Mouse (Mus musculus): ENCODE results near the gene Daw1. TPM values are rescaled to one million over a fixed set of nuclear protein-coding genes. Genes with fewer than 3 reads are reported as not detected.
A peak's percentile ranks its signal among the peaks of the same experiment; 100 is the strongest.

Daw1 gene
- total RNA-seq, 2 experiments from 2014 or later, result 0.32 to 0.39 TPM

- intact Hi-C loops (cut with DNase I), result no loop called here
- no peak for DNase-seq (ENCODE audit: low spot score in 2 of 2)
Observed at GRCm38 (mm10) chr1:83179531-83179930, 20.0 kb downstream of the Daw1 start.

- DNase-seq (ENCODE audit: low spot score in 2 of 2), result peak; percentile 32 to 54
- intact Hi-C loops (cut with DNase I), result loop anchor here (1.0 to 10.0 kb wide), 3 partner anchors 536 to 1513 kb away; partner anchors contain the start of gene Dner
Observed at GRCm38 (mm10) chr1:83181418-83181817, 21.9 kb downstream of the Daw1 start.

GRCm38 (mm10) chr1:83187154-83187553 is 27.6 kb downstream of the Daw1 start:
- intact Hi-C loops (cut with DNase I), result loop anchor here (5.0 to 10.0 kb wide), 4 partner anchors 125 to 1508 kb away; partner anchors contain the start of genes Dner and Krtap28-13
- peak; percentile 47 to 58 for DNase-seq (ENCODE audit: low spot score in 2 of 2)

GRCm38 (mm10) chr1:83209981-83210380 is 50.4 kb downstream of the Daw1 start:
- intact Hi-C loops (cut with DNase I), result no loop called here

GRCm38 (mm10) chr1:83218260-83218659 is 58.7 kb downstream of the Daw1 start:
- intact Hi-C loops (cut with DNase I), result loop anchor here (2.0 to 5.0 kb wide), 2 partner anchors 189 to 499 kb away; partner anchors contain the start of gene Sphkap

More at GRCm38 (mm10) chr1:83209981-83210380, 50.4 kb downstream of the Daw1 start:
- DNase-seq (ENCODE audit: low spot score in 2 of 2), result no peak

GRCm38 (mm10) chr1:83223072-83223471 is 63.5 kb downstream of the Daw1 start:
- no peak for DNase-seq (ENCODE audit: low spot score in 2 of 2)
- intact Hi-C loops (cut with DNase I), result no loop called here

More at GRCm38 (mm10) chr1:83218260-83218659, 58.7 kb downstream of the Daw1 start:
- peak; percentile 52 to 62 for DNase-seq (ENCODE audit: low spot score in 2 of 2)

GRCm38 (mm10) chr1:83224423-83224960 is 64.9 kb downstream of the Daw1 start:
- intact Hi-C loops (cut with DNase I), result no loop called here
- no peak for DNase-seq (ENCODE audit: low spot score in 2 of 2)

GRCm38 (mm10) chr1:83227946-83228345 is 68.4 kb downstream of the Daw1 start:
- intact Hi-C loops (cut with DNase I), result no loop called here
- no peak for DNase-seq (ENCODE audit: low spot score in 2 of 2)

- no peak for DNase-seq (ENCODE audit: low spot score in 2 of 2)
- intact Hi-C loops (cut with DNase I), result no loop called here
Observed at GRCm38 (mm10) chr1:83248235-83248746, 88.7 kb downstream of the Daw1 start.

- intact Hi-C loops (cut with DNase I), result no loop called here
- no peak for DNase-seq (ENCODE audit: low spot score in 2 of 2)
Observed at GRCm38 (mm10) chr1:83251746-83252145, 92.2 kb downstream of the Daw1 start.

Other genes with a start within 250 kb of the Daw1 start
- gene A030005L19Rik, start 246.4 kb upstream of the Daw1 start, total RNA-seq (2021), result 1 to 10 TPM in 1 of 2 experiments, under 1 TPM in 1; 0.87 to 1.2 TPM
- gene A030014E15Rik, start 234.8 kb upstream of the Daw1 start, total RNA-seq (2021), result not detected
- gene Gm6217, start 228.4 kb upstream of the Daw1 start, total RNA-seq (2021), result not detected
- gene A030003K21Rik, start 216.4 kb upstream of the Daw1 start, total RNA-seq (2021), result not detected
- gene Gm7544, start 203.7 kb upstream of the Daw1 start, total RNA-seq (2021), result not detected
- not detected for gene Gm47955, start 199.5 kb upstream of the Daw1 start, total RNA-seq (2021)
- not detected for gene Gm47959, start 159.2 kb upstream of the Daw1 start, total RNA-seq (2021)
- 1 to 10 TPM; 2.8 to 2.9 TPM for gene Slc19a3, start 121.3 kb upstream of the Daw1 start, total RNA-seq (2021)
- gene Krtap28-10, start 117.3 kb upstream of the Daw1 start, total RNA-seq (2021), result not detected
- gene Gm47969, start 114.8 kb upstream of the Daw1 start, total RNA-seq (2021), result not detected
- gene A030005K14Rik, start 100.4 kb upstream of the Daw1 start, total RNA-seq (2021), result not detected
- gene Krtap28-13, start 98.8 kb upstream of the Daw1 start, total RNA-seq (2021), result not detected
- not detected for gene Ccl20, start 43.0 kb upstream of the Daw1 start, total RNA-seq (2021)
- gene Sphkap, start 248.4 kb downstream of the Daw1 start, total RNA-seq (2021), result 100 to 1,000 TPM; 172 to 192 TPM